Mouse (Mus musculus): ENCODE results near the gene Pxk.

Pxk gene

GRCm38 (mm10) chr14:8145594-8146558, 47.9 kb downstream of the Pxk start:
- in situ Hi-C loops (cut with MboI, MseI), result no loop called here

GRCm38 (mm10) chr14:8146611-8147223, 48.7 kb downstream of the Pxk start:
- in situ Hi-C loops (cut with MboI, MseI), result no loop called here

- in situ Hi-C loops (cut with MboI, MseI), result no loop called here
Measured at GRCm38 (mm10) chr14:8148842-8149241, 50.8 kb downstream of the Pxk start.

DNA sequence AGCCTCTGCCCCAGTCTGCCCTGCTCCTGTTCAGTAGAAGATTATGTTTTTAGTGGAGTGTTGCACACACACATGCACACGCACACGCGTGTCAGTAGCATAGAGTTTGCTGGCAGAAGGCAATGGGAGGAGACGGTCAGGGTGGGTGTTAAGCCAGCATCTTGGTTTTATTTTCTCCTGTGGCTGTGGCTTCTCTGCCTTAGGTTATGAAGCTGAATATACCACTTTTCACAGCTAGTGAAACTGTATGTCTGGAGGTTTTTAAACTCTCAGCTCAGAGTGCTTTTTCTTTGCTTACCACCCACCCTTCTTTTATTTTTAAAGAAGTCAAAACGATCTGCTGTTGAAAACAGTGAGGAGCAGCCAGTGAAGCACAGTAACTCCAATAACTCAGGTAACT, 53.7 kb downstream of the Pxk start:
- in situ Hi-C loops (cut with MboI, MseI), result no loop called here

DNA sequence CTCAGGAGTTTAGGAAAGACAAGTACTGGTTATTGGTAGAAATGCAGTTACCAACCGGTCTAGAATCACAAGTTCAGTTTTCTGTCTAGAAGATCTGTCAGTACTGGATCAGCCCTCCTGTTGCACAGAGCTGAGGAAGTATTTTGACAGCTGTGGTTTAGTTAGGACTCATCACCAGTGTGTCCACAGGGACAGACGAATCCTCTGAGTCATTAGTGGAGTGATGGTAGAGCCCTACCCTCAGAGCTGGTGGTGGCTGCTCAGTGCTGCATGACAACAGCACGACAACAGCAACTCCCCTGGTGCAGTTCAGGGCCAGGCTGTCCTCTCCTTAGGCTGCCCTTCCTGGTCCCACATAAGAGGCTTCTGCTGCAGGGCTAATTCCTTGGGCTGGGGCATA, 56.1 kb downstream of the Pxk start:
- in situ Hi-C loops (cut with MboI, MseI), result no loop called here

- in situ Hi-C loops (cut with MboI, MseI), result no loop called here
Measured at GRCm38 (mm10) chr14:8156947-8157346, 58.9 kb downstream of the Pxk start.

DNA sequence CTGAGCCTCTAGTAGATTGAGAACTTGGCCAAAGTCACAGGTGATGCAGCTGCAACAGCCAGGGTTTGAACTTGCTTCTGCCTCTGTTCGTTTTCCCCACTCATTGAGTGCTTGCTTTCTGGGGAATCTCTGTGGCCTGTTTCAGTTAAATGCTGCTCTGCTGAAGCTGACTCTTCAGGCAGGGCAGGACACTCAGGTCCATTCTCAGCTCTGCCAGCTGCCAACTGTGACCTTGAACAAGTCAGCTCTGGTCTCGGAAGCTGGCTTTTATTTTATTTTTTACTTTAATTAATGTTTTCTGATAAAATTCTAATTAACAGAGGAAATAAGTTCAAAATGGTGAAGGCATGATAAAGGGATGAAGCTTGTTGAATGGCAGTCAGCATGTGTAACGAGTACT, 60.7 kb downstream of the Pxk start:
- in situ Hi-C loops (cut with MboI, MseI), result no loop called here

- in situ Hi-C loops (cut with MboI, MseI), result no loop called here
Measured at GRCm38 (mm10) chr14:8159141-8159540, 61.1 kb downstream of the Pxk start.

- in situ Hi-C loops (cut with MboI, MseI), result no loop called here
Measured at GRCm38 (mm10) chr14:8161777-8162176, 63.8 kb downstream of the Pxk start.

GRCm38 (mm10) chr14:8164463-8164862, 66.5 kb downstream of the Pxk start:
- in situ Hi-C loops (cut with MboI, MseI), result no loop called here

DNA sequence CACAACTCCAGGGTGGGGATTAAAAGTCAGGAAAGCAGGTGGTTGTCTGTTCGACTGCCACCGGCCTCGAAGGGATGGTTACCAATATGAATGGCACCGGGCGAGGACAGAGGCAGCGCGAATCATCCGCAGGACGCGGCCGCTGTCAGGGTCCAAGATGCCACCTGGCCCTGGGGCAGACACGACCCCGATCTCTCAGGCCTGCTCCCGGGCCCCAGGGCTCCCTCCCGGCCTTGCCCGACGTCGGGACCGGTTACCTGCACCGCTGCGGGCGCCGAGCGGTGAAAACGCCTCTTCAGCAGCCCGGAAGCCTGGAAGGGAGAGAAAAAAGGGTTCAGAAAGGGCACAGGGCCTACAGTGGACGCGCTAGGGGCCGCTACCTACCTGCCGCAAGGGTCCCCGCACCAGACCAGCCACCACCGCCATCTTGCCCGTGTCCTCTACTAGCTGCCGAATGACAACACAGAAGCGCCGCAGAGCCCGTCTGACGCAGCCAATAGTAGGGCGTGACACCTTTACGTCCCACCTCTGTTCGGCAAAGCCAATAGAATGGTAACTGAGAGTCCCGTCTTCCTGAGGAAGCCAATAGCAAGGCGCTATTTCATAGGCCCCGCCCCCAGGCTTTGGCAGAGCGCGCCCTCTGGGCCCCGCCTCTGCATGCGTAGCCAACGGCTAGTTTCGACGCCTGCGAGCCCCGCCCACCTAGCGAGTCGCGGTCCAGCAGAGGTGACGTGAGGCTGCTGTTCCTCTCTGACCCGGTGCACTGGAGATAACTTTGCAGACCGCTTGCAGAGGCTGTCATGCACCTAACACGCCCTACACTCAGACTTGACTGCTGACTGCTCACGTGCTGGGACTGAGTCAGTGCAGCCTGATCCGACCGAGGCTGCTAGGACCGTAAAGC, 74.7 kb downstream of the Pxk start, which contains the start of gene Pdhb:
TSS of gene Pdhb (minus strand) at position 519 of the 904 bp plus-strand sequence.
- in situ Hi-C loops (cut with MboI, MseI), result loop anchor here (5.0 kb wide), 1 partner anchor 75 kb away; the partner anchor contains the start of gene Pxk

DNA sequence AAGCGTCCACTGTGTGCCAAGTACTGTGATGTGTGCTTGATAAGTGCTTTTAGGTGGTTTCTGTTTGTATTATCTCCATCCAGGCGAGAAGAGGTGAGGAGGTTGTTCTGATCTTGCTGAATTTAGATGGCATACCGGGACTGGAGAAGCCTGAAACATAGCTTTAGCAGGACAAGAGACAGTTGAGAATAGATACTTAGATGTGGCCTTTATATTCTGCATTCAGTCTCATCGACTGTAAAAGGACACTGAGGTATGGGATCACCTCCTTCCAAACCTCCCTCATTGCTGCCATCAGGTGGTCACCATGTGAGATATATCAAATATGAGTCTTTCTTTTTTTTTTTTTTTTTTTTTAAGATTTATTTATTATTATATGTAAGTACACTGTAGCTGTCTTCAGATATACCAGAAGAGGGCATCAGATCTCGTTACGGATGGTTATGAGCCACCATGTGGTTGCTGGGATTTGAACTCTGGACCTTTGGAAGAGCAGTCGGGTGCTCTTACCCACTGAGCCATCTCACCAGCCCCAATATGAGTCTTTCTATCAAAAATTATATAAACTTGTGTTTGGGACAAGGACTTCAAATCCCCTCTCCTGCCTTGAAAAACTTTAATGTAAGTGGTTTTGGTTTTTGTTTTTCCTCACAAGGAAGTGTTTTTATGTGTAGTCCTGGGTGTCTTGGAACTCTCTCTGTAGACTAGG, 75.7 kb downstream of the Pxk start:
- in situ Hi-C loops (cut with MboI, MseI), result loop anchor here (5.0 kb wide), 1 partner anchor 76 kb away; the partner anchor contains the start of gene Pxk

DNA sequence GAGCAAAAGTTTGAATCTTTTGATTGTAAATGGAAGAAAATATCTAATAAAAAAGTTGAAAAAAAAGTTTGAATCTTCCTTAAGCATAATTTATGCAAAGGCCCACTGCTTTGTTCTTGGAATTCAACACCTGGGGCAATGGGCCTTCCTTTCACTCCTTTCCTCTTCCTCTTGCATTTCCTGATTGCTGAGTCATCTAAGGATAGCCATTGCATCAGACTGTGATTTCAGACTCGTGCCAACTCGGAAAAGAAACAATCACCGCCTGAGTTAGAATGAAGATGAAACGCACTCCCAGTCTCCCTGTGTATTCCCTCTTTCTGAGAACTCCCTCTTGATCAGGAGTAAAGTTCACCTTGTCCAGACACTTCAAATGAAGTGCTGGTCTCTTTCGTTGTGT, 76.6 kb downstream of the Pxk start:
- in situ Hi-C loops (cut with MboI, MseI), result loop anchor here (5.0 kb wide), 1 partner anchor 77 kb away; the partner anchor contains the start of gene Pxk

- in situ Hi-C loops (cut with MboI, MseI), result no loop called here
Measured at GRCm38 (mm10) chr14:8176251-8176650, 78.2 kb downstream of the Pxk start.

DNA sequence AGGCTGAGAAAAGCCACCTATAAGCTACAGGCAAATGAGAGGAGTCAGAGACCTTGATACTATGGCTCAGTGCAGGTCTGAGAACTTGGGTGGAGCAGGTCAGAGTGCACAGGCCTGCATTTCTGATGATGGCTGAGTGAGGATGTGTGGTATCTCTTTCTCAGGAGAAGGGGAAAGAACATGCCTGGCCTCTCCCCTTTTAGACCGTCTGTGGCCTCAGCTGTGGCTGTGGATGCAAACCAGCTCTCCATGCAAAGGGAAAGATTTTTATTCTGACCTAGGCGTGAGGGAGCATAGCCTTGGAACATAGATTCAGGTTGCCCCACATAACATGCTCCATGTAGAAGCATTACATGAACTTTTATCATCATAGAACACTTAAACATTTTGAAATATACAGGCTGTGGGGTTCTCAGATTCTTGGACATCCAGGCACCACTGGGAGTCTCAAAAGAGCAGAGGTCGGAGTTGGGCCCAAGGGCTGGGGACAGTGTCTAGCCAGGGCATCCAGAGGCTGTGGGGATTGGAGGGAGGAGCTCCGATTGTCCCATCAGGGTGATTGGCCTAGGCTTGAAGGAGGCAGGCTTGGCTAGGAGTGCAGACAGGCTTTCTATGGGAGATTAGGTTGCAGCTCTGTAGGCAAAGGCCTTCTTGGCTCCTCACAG, 82.5 kb downstream of the Pxk start:
- in situ Hi-C loops (cut with MboI, MseI), result no loop called here

DNA sequence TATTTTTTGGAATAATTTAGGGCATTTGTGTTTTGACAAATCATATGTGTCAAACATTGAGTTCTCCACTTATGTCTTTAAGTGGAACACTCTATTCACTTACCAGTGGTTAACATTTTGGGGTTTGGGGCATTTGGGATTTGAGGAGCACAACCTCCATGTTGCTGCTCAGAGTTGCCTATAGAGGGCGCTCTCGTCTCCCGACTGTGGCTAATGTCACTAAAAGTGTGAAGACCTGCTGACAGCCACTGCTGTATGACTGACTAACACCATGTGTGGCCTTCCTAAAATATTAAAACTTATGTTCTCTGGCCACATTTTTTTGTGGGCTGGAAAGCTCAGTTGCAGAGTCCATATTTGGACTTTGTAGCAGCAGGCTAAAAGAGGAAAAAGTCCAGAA, 85.3 kb downstream of the Pxk start:
- in situ Hi-C loops (cut with MboI, MseI), result no loop called here

- in situ Hi-C loops (cut with MboI, MseI), result no loop called here
Measured at GRCm38 (mm10) chr14:8186278-8187045, 88.5 kb downstream of the Pxk start.

- in situ Hi-C loops (cut with MboI, MseI), result no loop called here
Measured at GRCm38 (mm10) chr14:8190556-8190955, 92.5 kb downstream of the Pxk start.

- in situ Hi-C loops (cut with MboI, MseI), result no loop called here
Measured at GRCm38 (mm10) chr14:8191331-8191965, 93.4 kb downstream of the Pxk start.

Measured in T-helper 2 cell (primary cell).